ENCODE assay signal across 20 mouse cellular contexts in the genomic region with DNA sequence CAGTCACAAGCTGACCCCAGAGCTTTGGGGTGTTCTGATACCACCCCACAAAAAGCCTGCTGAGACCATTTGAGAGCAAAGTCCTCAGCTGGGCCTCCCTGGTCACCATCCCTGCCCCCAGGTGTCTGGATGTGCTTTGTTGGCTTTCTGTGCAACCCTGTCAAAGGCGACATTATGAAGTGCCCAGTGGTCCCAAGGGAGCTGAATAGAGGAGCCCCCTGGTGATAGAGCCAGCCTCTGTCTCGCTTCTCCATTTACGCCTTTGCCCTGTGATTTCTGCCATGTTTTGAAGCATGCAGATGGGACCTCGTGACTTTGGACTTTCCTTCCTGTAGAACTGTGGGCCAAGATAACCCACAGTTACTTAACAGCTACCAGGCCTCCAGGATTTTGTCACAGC. TPM values are rescaled to one million over a fixed set of nuclear protein-coding genes. Genes with fewer than 3 reads are reported as not detected.
A peak's percentile ranks its signal among the peaks of the same experiment; 100 is the strongest.
DNase-seq lines count a peak whose midpoint lies in the region; ATAC-seq and TF ChIP-seq lines count a peak whose summit lies in the region.
"Had no signal": no experiment of that assay in that cellular context is flagged by ENCODE, and none has a peak within 500 bp of the region (broad histone marks: within the 10 kb centered on the region; RNA-seq: fewer than 3 reads in every experiment).

No protein-coding gene starts in this region.

- H3K27me3 ChIP-seq in heart, embryonic 13.5 days (replicated peaks) = 0 out of 2 replicates have a peak, but pooled peaks cover 6% of the 10 kb centered on the region
- H3K27me3 ChIP-seq in liver, adult 2 months (ENCODE audit: control insufficient read depth, insufficient read depth, low read length) = no peaks in the 10 kb centered on the region
- H3K27me3 ChIP-seq in liver, embryonic 12.5 days (replicated peaks) = peaks cover 11% of the 10 kb centered on the region
- no peaks in the 10 kb centered on the region for H3K27me3 ChIP-seq in splenic B cell, adult 2 months (ENCODE audit: control insufficient read depth, insufficient read depth, low read length, poor library complexity, severe bottlenecking)

- TF ChIP-seq POLR2A in liver, adult 2 months (IDR thresholded peaks at IDR 0.05; ENCODE audit: extremely low read depth, insufficient read depth, low read length) = no peak

- no peak overlapping the region for H3K4me3 ChIP-seq in heart, embryonic 13.5 days
- H3K4me3 ChIP-seq in liver, adult 2 months (ENCODE audit: insufficient read depth, low read depth, low read length) = no peak overlapping the region
- H3K4me3 ChIP-seq in liver, embryonic 12.5 days = no peak overlapping the region
- H3K4me3 ChIP-seq: embryonic facial prominence, embryonic 10.5 days; forebrain, embryonic 13.5 days; gastrocnemius, adult 2 months; heart, embryonic 12.5 days had no signal

- WGBS in heart, embryonic 13.5 days = 53% methylated on average over 4 of the region's 4 CpGs
- WGBS in liver, adult 2 months = 70% methylated on average over 4 of the region's 4 CpGs
- 46% methylated on average over 4 of the region's 4 CpGs for WGBS in liver, embryonic 12.5 days (ENCODE audit: insufficient replicate concordance)

- H3K27ac ChIP-seq in heart, embryonic 13.5 days (replicated peaks) = peak overlapping the region; percentile 39; the same call in 1 of the 2 replicates
- H3K27ac ChIP-seq in liver, adult 2 months (replicated peaks; ENCODE audit: insufficient read depth, low read depth, low read length) = no peak overlapping the region
- no peak overlapping the region for H3K27ac ChIP-seq in liver, embryonic 12.5 days
- H3K27ac ChIP-seq: embryonic facial prominence, embryonic 10.5 days; forebrain, embryonic 13.5 days; gastrocnemius, adult 2 months had no signal

- no peaks in the 10 kb centered on the region for H3K36me3 ChIP-seq in heart, embryonic 13.5 days
- no peaks in the 10 kb centered on the region for H3K36me3 ChIP-seq in liver, adult 2 months (ENCODE audit: control insufficient read depth, insufficient read depth, low read length)
- no peaks in the 10 kb centered on the region for H3K36me3 ChIP-seq in liver, embryonic 12.5 days
- no peaks in the 10 kb centered on the region for H3K36me3 ChIP-seq in splenic B cell, adult 2 months (ENCODE audit: control insufficient read depth, insufficient read depth, low read length, poor library complexity, severe bottlenecking)
- H3K36me3 ChIP-seq: embryonic facial prominence, embryonic 10.5 days; G1E; heart, embryonic 12.5 days had no signal

- H3K4me2 ChIP-seq in heart, embryonic 13.5 days = no peak overlapping the region
- H3K4me2 ChIP-seq in liver, embryonic 12.5 days = no peak overlapping the region
- H3K4me2 ChIP-seq: forebrain, embryonic 13.5 days; heart, embryonic 12.5 days had no signal

- no peak for DNase-seq in heart, adult 9 months (ENCODE audit: low spot score in 2 of 2)
- DNase-seq in liver, adult 2 months (ENCODE audit: extremely low read depth, low read depth, low spot score) = peak; percentile 33
- peak; percentile 56 for DNase-seq in A20 (ENCODE audit: low read depth, low spot score)
- peak; percentile 48 for DNase-seq in splenic B cell, adult 2 months (ENCODE audit: low read depth, low spot score)
- DNase-seq: adrenal gland, adult 8-10 months; adrenal gland, postnatal 36 days; cerebellum, adult 2 months; cerebellum, postnatal 10 days; forebrain, postnatal 0 days; gastrocnemius, adult 2 months; gastrocnemius, postnatal 36 days; heart, adult 11 months; heart, postnatal 36 days had no signal

- no peak overlapping the region for H3K9ac ChIP-seq in heart, embryonic 13.5 days
- no peak overlapping the region for H3K9ac ChIP-seq in liver, adult 2 months (ENCODE audit: low read depth, low read length)
- no peak overlapping the region for H3K9ac ChIP-seq in liver, embryonic 12.5 days
- H3K9ac ChIP-seq: forebrain, embryonic 13.5 days; forebrain, postnatal 0 days; heart, embryonic 12.5 days had no signal

- H3K4me1 ChIP-seq in heart, embryonic 13.5 days = peaks cover 49% of the 10 kb centered on the region
- peaks cover 11% of the 10 kb centered on the region for H3K4me1 ChIP-seq in liver, adult 2 months (ENCODE audit: control insufficient read depth, insufficient read depth, low read length)
- peaks cover 28% of the 10 kb centered on the region for H3K4me1 ChIP-seq in liver, embryonic 12.5 days

- no peaks in the 10 kb centered on the region for H3K79me2 ChIP-seq in liver, adult 2 months (ENCODE audit: control insufficient read depth, insufficient read depth, low read length)

- ATAC-seq in heart, embryonic 13.5 days (ENCODE audit: extremely low read depth, insufficient number of reproducible peaks, low FRiP score, low TSS enrichment) = no peak
- ATAC-seq in liver, embryonic 12.5 days = no peak
- ATAC-seq: forebrain, embryonic 13.5 days; forebrain, postnatal 0 days; hindbrain, embryonic 16.5 days had no signal

- TF ChIP-seq CTCF in liver, adult 2 months (IDR thresholded peaks at IDR 0.05; ENCODE audit: low read depth, low read length) = no peak

- no peaks in the 10 kb centered on the region for H3K9me3 ChIP-seq in heart, embryonic 13.5 days
- H3K9me3 ChIP-seq in liver, embryonic 12.5 days (replicated peaks) = no peaks in the 10 kb centered on the region
- H3K9me3 ChIP-seq: embryonic facial prominence, embryonic 10.5 days; forebrain, embryonic 13.5 days; G1E; heart, embryonic 12.5 days had no signal

RNA-seq across cellular contexts. Expression of gene Ptpn1, which starts 42.0 kb away (rescaled TPM):
- 42.1 and 47.2 TPM in 2 replicates for polyA plus RNA-seq in heart, embryonic 13.5 days (2015; fragmentation: Nextera tagmentation; extraction: Ambion mirVana)
- total RNA-seq in liver, adult 2 months (2014; rRNA removed) = 6.5 and 7.9 TPM in 2 replicates
- 17.3 and 20.2 TPM in 2 replicates for polyA plus RNA-seq in liver, adult 2 months (2012; rRNA removed)
- 38.4 and 39.2 TPM in 2 replicates for polyA plus RNA-seq in liver, embryonic 12.5 days (2016; fragmentation: Nextera tagmentation; extraction: Ambion mirVana)

Comparison
In these comparisons a context has a peak if more than half of its experiments do, and no peak if none do; other contexts are left out.
1. DNase-seq: peak in liver, adult 2 months (single experiment), A20 (single experiment) and splenic B cell, adult 2 months (single experiment); none in heart, adult 9 months (0 of 2).